Mouse (Mus musculus): ENCODE measurements around the gene Ano10. TPM values are rescaled to one million over a fixed set of nuclear protein-coding genes. Genes with fewer than 3 reads are reported as not detected.
A peak's percentile ranks its signal among the peaks of the same experiment; 100 is the strongest.

Ano10 gene
- total and polyA plus RNA-seq, 2 experiments from 2014 or later, result 32.0 to 35.3 TPM

DNA sequence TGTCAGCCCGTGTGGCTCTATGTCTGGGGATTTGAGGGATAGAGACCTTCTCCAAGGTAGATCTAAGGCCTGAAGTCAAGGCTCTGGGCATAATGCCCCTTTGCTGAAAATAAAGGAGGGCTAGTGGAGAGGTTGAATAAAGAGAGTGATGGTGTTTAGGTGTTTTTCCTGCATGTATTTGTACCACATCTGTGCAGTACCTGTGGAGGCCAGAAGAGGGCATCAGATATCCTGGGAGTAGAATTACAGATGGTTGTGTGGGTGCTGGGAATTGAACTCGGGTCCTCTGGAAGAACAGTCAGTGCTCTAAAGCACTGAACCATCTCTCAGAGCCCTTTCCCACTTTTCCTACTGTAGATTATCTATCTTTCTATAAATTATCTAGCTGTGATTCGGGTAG, 149.4 kb downstream of the Ano10 start:
- 95% methylated on average over 3 of the region's 3 CpGs for WGBS
- DNase-seq, result no peak
- ATAC-seq, result no peak
- 0 out of 2 replicates have a peak, but pooled peaks have one; percentile 30 for TF ChIP-seq CTCF (IDR thresholded peaks at IDR 0.05; ENCODE audit: low read depth)
- no peaks in the 10 kb centered on the region for H3K9me3 ChIP-seq (ENCODE audit: low read length)
- H3K4me2 ChIP-seq (ENCODE audit: low read depth), result no peak overlapping the region
- no peak overlapping the region for H3K4me3 ChIP-seq (ENCODE audit: low read depth, low read length)
- no peaks in the 10 kb centered on the region for H3K4me1 ChIP-seq (ENCODE audit: insufficient read depth)
- H3K27me3 ChIP-seq (ENCODE audit: insufficient read depth, low read length), result no peaks in the 10 kb centered on the region
- H3K36me3 ChIP-seq (ENCODE audit: insufficient read depth), result peaks cover 12% of the 10 kb centered on the region
- no peak overlapping the region for H3K9ac ChIP-seq
- no peak overlapping the region for H3K27ac ChIP-seq (ENCODE audit: low read depth, low read length)

GRCm38 (mm10) chr9:122143219-122143618, 151.0 kb downstream of the Ano10 start:
- Histone ChIP-seq H3K9me3 (ENCODE audit: low read length) (no peaks in the 10 kb centered on the region), H3K27me3 (ENCODE audit: insufficient read depth, low read length) (no peaks in the 10 kb centered on the region), H3K27ac (ENCODE audit: low read depth, low read length) (no peak overlapping the region), H3K9ac (no peak overlapping the region), H3K4me2 (ENCODE audit: low read depth) (no peak overlapping the region), H3K36me3 (ENCODE audit: insufficient read depth) (peaks cover 12% of the 10 kb centered on the region), H3K4me3 (ENCODE audit: low read depth, low read length) (no peak overlapping the region), H3K4me1 (ENCODE audit: insufficient read depth) (no peaks in the 10 kb centered on the region)
- ATAC-seq, result no peak
- no peak for TF ChIP-seq CTCF (IDR thresholded peaks at IDR 0.05; ENCODE audit: low read depth)
- DNase-seq, result no peak
- WGBS, result 77% methylated on average over 1 of the region's 1 CpGs

GRCm38 (mm10) chr9:122139236-122139635, 155.0 kb downstream of the Ano10 start:
- H3K4me3 ChIP-seq (ENCODE audit: low read depth, low read length), result no peak overlapping the region
- H3K36me3 ChIP-seq (ENCODE audit: insufficient read depth), result peaks cover 10% of the 10 kb centered on the region
- H3K9me3 ChIP-seq (ENCODE audit: low read length), result no peaks in the 10 kb centered on the region
- no peaks in the 10 kb centered on the region for H3K27me3 ChIP-seq (ENCODE audit: insufficient read depth, low read length)
- WGBS, result 49% methylated on average over 2 of the region's 2 CpGs
- no peak for DNase-seq
- no peak for ATAC-seq
- H3K27ac ChIP-seq (ENCODE audit: low read depth, low read length), result no peak overlapping the region
- no peak for TF ChIP-seq CTCF (IDR thresholded peaks at IDR 0.05; ENCODE audit: low read depth)
- no peak overlapping the region for H3K9ac ChIP-seq
- no peak overlapping the region for H3K4me2 ChIP-seq (ENCODE audit: low read depth)
- H3K4me1 ChIP-seq (ENCODE audit: insufficient read depth), result no peaks in the 10 kb centered on the region

DNA sequence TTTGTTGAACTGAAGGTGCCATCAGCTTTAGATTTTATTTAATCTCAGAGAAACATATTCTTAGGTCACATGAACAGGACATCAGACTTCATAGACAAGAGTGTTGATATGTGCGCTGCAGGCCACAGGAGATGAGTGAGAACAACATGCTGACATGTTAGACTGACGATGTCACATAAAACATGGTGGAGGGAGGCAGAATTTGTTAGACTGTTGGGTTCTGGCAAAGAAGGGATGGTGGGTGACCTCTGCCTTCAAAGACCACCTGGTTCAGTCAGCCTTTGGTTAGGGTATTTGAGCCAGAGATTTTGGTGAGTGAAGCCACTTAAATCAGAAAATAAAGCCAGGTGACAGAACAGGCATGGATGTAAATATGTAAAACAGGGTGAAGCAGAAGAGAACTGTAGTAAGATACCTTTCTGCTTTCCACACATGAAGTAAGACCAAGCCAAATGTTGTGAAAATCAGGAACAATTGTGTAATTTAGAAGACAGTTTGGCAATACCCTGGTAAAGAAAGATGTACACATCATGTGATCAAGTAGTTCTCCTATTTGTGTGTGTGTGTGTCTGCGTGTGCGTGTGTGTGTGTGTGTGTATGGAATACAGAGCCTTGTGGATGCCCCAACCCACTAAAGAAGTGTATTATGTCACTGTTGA, 155.7 kb downstream of the Ano10 start:
- WGBS, result 97% methylated on average over 4 of the region's 4 CpGs
- TF ChIP-seq CTCF (IDR thresholded peaks at IDR 0.05; ENCODE audit: low read depth), result no peak
- no peak overlapping the region for H3K4me2 ChIP-seq (ENCODE audit: low read depth)
- H3K4me1 ChIP-seq (ENCODE audit: insufficient read depth), result no peaks in the 10 kb centered on the region
- H3K36me3 ChIP-seq (ENCODE audit: insufficient read depth), result peaks cover 8% of the 10 kb centered on the region
- H3K9ac ChIP-seq, result no peak overlapping the region
- no peak overlapping the region for H3K27ac ChIP-seq (ENCODE audit: low read depth, low read length)
- no peaks in the 10 kb centered on the region for H3K27me3 ChIP-seq (ENCODE audit: insufficient read depth, low read length)
- H3K9me3 ChIP-seq (ENCODE audit: low read length), result no peaks in the 10 kb centered on the region
- no peak overlapping the region for H3K4me3 ChIP-seq (ENCODE audit: low read depth, low read length)
- ATAC-seq (no peak), DNase-seq (no peak)

DNA sequence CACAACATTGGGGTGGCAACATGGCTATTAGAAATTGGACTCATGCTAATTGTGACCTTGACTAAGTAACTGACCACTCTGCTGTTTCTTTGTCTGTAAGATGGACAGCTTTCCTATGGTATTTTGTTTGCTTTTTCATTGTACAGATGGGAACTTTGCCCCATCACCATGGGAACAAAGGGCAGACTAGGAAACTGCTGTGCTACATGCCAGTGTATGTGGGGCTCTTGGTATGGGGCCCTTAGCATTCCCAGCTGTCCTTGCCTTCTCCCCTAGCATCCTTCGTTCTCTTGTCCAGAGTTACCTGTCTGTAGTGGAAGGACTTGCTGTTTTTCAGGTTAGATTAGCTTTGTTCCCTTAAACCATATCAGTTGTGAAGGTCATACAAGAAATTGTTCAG, 156.3 kb downstream of the Ano10 start:
- H3K9me3 ChIP-seq (ENCODE audit: low read length), result no peaks in the 10 kb centered on the region
- no peak for DNase-seq
- H3K36me3 ChIP-seq (ENCODE audit: insufficient read depth), result peaks cover 8% of the 10 kb centered on the region
- H3K4me2 ChIP-seq (ENCODE audit: low read depth), result no peak overlapping the region
- no peak overlapping the region for H3K9ac ChIP-seq
- no peaks in the 10 kb centered on the region for H3K27me3 ChIP-seq (ENCODE audit: insufficient read depth, low read length)
- no peak overlapping the region for H3K27ac ChIP-seq (ENCODE audit: low read depth, low read length)
- WGBS, result 80% methylated on average over 1 of the region's 1 CpGs
- ATAC-seq, result no peak
- no peak overlapping the region for H3K4me3 ChIP-seq (ENCODE audit: low read depth, low read length)
- H3K4me1 ChIP-seq (ENCODE audit: insufficient read depth), result no peaks in the 10 kb centered on the region
- no peak for TF ChIP-seq CTCF (IDR thresholded peaks at IDR 0.05; ENCODE audit: low read depth)

GRCm38 (mm10) chr9:122135885-122136170, 158.4 kb downstream of the Ano10 start:
- no peak overlapping the region for H3K9ac ChIP-seq
- H3K27me3 ChIP-seq (ENCODE audit: insufficient read depth, low read length), result no peaks in the 10 kb centered on the region
- WGBS, result 88% methylated on average over 2 of the region's 2 CpGs
- no peak for TF ChIP-seq CTCF (IDR thresholded peaks at IDR 0.05; ENCODE audit: low read depth)
- H3K4me3 ChIP-seq (ENCODE audit: low read depth, low read length), result no peak overlapping the region
- no peak overlapping the region for H3K27ac ChIP-seq (ENCODE audit: low read depth, low read length)
- H3K9me3 ChIP-seq (ENCODE audit: low read length), result no peaks in the 10 kb centered on the region
- ATAC-seq, result no peak
- no peak overlapping the region for H3K4me2 ChIP-seq (ENCODE audit: low read depth)
- peaks cover 8% of the 10 kb centered on the region for H3K36me3 ChIP-seq (ENCODE audit: insufficient read depth)
- no peaks in the 10 kb centered on the region for H3K4me1 ChIP-seq (ENCODE audit: insufficient read depth)
- no peak for DNase-seq

DNA sequence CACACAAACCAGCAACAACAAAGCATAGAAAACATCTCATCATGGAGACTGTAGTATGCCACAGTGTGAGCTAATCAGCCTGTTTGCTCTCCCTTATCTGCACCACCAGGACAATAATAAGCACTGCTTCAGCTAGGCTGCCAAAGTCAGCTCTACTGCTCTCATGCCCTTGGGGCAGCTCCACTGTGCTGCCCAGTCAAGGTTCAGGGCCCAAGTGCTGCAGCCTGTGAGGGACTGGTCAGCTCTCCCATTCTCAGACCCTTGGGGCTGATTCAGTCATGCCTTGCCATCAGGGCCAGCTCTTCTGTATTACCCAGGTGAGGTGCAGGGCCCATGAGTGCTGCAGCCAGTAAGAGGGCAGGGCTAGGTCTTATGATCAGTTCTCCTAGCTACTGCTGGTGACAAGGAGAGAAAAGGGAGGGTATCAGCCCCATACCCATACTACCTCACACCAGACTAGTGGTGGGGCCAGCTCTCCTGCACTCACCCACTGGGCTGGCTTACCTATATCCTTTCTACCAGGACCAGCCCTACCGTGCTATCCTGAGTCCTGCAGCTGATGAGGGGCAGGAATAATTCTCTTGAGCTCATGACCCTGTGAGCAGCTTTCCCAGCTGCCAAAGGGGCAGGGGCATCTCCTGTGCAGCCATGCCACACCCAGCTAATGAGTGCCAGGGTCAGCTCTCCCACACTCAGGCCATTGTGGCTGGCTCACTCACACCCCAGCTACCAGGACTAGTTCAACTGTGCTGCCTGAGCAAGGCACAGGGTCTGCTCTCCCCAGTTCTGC, 158.9 kb downstream of the Ano10 start:
- ATAC-seq (no peak), DNase-seq (no peak)
- Histone ChIP-seq H3K27ac (ENCODE audit: low read depth, low read length) (no peak overlapping the region), H3K4me2 (ENCODE audit: low read depth) (no peak overlapping the region), H3K27me3 (ENCODE audit: insufficient read depth, low read length) (no peaks in the 10 kb centered on the region), H3K36me3 (ENCODE audit: insufficient read depth) (peaks cover 8% of the 10 kb centered on the region), H3K9me3 (ENCODE audit: low read length) (no peaks in the 10 kb centered on the region), H3K4me3 (ENCODE audit: low read depth, low read length) (no peak overlapping the region), H3K9ac (no peak overlapping the region), H3K4me1 (ENCODE audit: insufficient read depth) (no peaks in the 10 kb centered on the region)
- TF ChIP-seq CTCF (IDR thresholded peaks at IDR 0.05; ENCODE audit: low read depth), result no peak
- WGBS, result 91% methylated on average over 1 of the region's 1 CpGs

Measured in forebrain, postnatal 0 days (tissue).